Mouse (Mus musculus): ENCODE data around the gene Syn3. TPM values are rescaled to one million over a fixed set of nuclear protein-coding genes. Genes with fewer than 3 reads are reported as not detected.

The Syn3 gene
- polyA plus RNA-seq, 1 experiment from 2014 or later = 2.1 TPM

GRCm38 (mm10) chr10:86218984-86219383, 279.7 kb downstream of the Syn3 start:
- ATAC-seq = peak; percentile 87
- H3K27me3 ChIP-seq = no peaks in the 10 kb centered on the region
- CTCF ChIA-PET = interaction anchor here (0.8 kb wide), 1 partner anchor 23 kb away, joined by 3 read pairs; no protein-coding TSS in a partner anchor
- POLR2A ChIA-PET = interaction anchor here (1.3 to 1.4 kb wide), 2 partner anchors 23 to 82 kb away, joined by 3 to 5 read pairs; partner anchors contain the start of gene Timp3
- DNase-seq (ENCODE audit: low read depth, low spot score) = peak; percentile 71
- in situ Hi-C loops (cut with MboI; ENCODE audit: low pct_unique_long_range_greater_than_20kb) = no loop called here
- TF ChIP-seq CTCF (IDR thresholded peaks at IDR 0.05) = no peak

GRCm38 (mm10) chr10:86216836-86217235, 281.9 kb downstream of the Syn3 start:
- in situ Hi-C loops (cut with MboI; ENCODE audit: low pct_unique_long_range_greater_than_20kb) = no loop called here
- no peak for ATAC-seq
- no peak for TF ChIP-seq CTCF (IDR thresholded peaks at IDR 0.05)
- POLR2A ChIA-PET = interaction anchor here (0.9 to 1.1 kb wide), 2 partner anchors 14 to 55 kb away, joined by 4 to 5 read pairs; no protein-coding TSS in a partner anchor
- CTCF ChIA-PET = no interaction called here
- DNase-seq (ENCODE audit: low read depth, low spot score) = no peak
- no peaks in the 10 kb centered on the region for H3K27me3 ChIP-seq

GRCm38 (mm10) chr10:86212062-86212461, 286.6 kb downstream of the Syn3 start:
- in situ Hi-C loops (cut with MboI; ENCODE audit: low pct_unique_long_range_greater_than_20kb) = no loop called here
- no peak for DNase-seq (ENCODE audit: low read depth, low spot score)

GRCm38 (mm10) chr10:86203915-86204314, 294.8 kb downstream of the Syn3 start:
- peak; percentile 8 for ATAC-seq
- ChIA-PET CTCF (interaction anchor here (1.6 kb wide), 1 partner anchor 25 kb away, joined by 4 read pairs; no protein-coding TSS in a partner anchor), POLR2A (interaction anchor here (0.7 to 1.3 kb wide), 3 partner anchors 12 to 97 kb away, joined by 3 to 4 read pairs (median 3); no protein-coding TSS in a partner anchor)
- DNase-seq (ENCODE audit: low read depth, low spot score) = peak; percentile 55
- in situ Hi-C loops (cut with MboI; ENCODE audit: low pct_unique_long_range_greater_than_20kb) = no loop called here
- no peaks in the 10 kb centered on the region for H3K27me3 ChIP-seq
- no peak for TF ChIP-seq CTCF (IDR thresholded peaks at IDR 0.05)

More at GRCm38 (mm10) chr10:86212062-86212461, 286.6 kb downstream of the Syn3 start:
- CTCF ChIA-PET = interaction anchor here (0.8 to 3.5 kb wide), 2 partner anchors 10 to 15 kb away, joined by 3 to 16 read pairs; no protein-coding TSS in a partner anchor
- no peaks in the 10 kb centered on the region for H3K27me3 ChIP-seq
- POLR2A ChIA-PET = interaction anchor here (1.1 kb wide), 1 partner anchor 11 kb away, joined by 3 read pairs; no protein-coding TSS in a partner anchor
- TF ChIP-seq CTCF (IDR thresholded peaks at IDR 0.05) = no peak
- no peak for ATAC-seq

- peak; percentile 48 for DNase-seq (ENCODE audit: low read depth, low spot score)
- ATAC-seq = peak; percentile 51
- H3K27me3 ChIP-seq = no peaks in the 10 kb centered on the region
- no peak for TF ChIP-seq CTCF (IDR thresholded peaks at IDR 0.05)
- CTCF ChIA-PET = interaction anchor here (1.6 to 4.1 kb wide), 2 partner anchors 8 to 25 kb away, joined by 4 to 16 read pairs; no protein-coding TSS in a partner anchor
- POLR2A ChIA-PET = interaction anchor here (0.7 to 1.3 kb wide), 3 partner anchors 13 to 98 kb away, joined by 3 to 4 read pairs (median 3); no protein-coding TSS in a partner anchor
- in situ Hi-C loops (cut with MboI; ENCODE audit: low pct_unique_long_range_greater_than_20kb) = no loop called here
Observed at GRCm38 (mm10) chr10:86203175-86203574, 295.5 kb downstream of the Syn3 start.

GRCm38 (mm10) chr10:86201826-86202225, 296.9 kb downstream of the Syn3 start:
- DNase-seq (ENCODE audit: low read depth, low spot score) = no peak
- POLR2A ChIA-PET = interaction anchor here (0.6 kb wide), 1 partner anchor 86 kb away, joined by 3 read pairs; no protein-coding TSS in a partner anchor
- no peak for ATAC-seq
- CTCF ChIA-PET = interaction anchor here (4.1 kb wide), 1 partner anchor 9 kb away, joined by 16 read pairs; no protein-coding TSS in a partner anchor
- in situ Hi-C loops (cut with MboI; ENCODE audit: low pct_unique_long_range_greater_than_20kb) = no loop called here
- H3K27me3 ChIP-seq = no peaks in the 10 kb centered on the region
- no peak for TF ChIP-seq CTCF (IDR thresholded peaks at IDR 0.05)

GRCm38 (mm10) chr10:86201006-86201405, 297.7 kb downstream of the Syn3 start:
- ChIA-PET CTCF (interaction anchor here (4.1 kb wide), 1 partner anchor 10 kb away, joined by 16 read pairs; no protein-coding TSS in a partner anchor), POLR2A (interaction anchor here (0.6 to 1.5 kb wide), 2 partner anchors 87 to 100 kb away, joined by 3 read pairs; no protein-coding TSS in a partner anchor)
- H3K27me3 ChIP-seq = no peaks in the 10 kb centered on the region
- ATAC-seq (no peak), DNase-seq (ENCODE audit: low read depth, low spot score) (no peak)
- TF ChIP-seq CTCF (IDR thresholded peaks at IDR 0.05) = no peak
- in situ Hi-C loops (cut with MboI; ENCODE audit: low pct_unique_long_range_greater_than_20kb) = no loop called here

- in situ Hi-C loops (cut with MboI; ENCODE audit: low pct_unique_long_range_greater_than_20kb) = no loop called here
- POLR2A ChIA-PET = no interaction called here
- CTCF ChIA-PET = interaction anchor here (0.8 to 1.9 kb wide), 4 partner anchors 8 to 29 kb away, joined by 3 to 4 read pairs (median 3); no protein-coding TSS in a partner anchor
- DNase-seq (ENCODE audit: low read depth, low spot score) = no peak
- no peaks in the 10 kb centered on the region for H3K27me3 ChIP-seq
- no peak for TF ChIP-seq CTCF (IDR thresholded peaks at IDR 0.05)
- ATAC-seq = no peak
Observed at GRCm38 (mm10) chr10:86196414-86197025, 302.2 kb downstream of the Syn3 start.

- in situ Hi-C loops (cut with MboI; ENCODE audit: low pct_unique_long_range_greater_than_20kb) = no loop called here
- DNase-seq (ENCODE audit: low read depth, low spot score) (no peak), ATAC-seq (no peak)
- ChIA-PET POLR2A (no interaction called here), CTCF (interaction anchor here (0.8 to 0.9 kb wide), 2 partner anchors 25 to 109 kb away, joined by 3 read pairs; no protein-coding TSS in a partner anchor)
- no peak for TF ChIP-seq CTCF (IDR thresholded peaks at IDR 0.05)
- H3K27me3 ChIP-seq = no peaks in the 10 kb centered on the region
Observed at GRCm38 (mm10) chr10:86194722-86195121, 304.0 kb downstream of the Syn3 start.

GRCm38 (mm10) chr10:86193863-86194434, 304.7 kb downstream of the Syn3 start:
- DNase-seq (ENCODE audit: low read depth, low spot score) (no peak), ATAC-seq (no peak)
- in situ Hi-C loops (cut with MboI; ENCODE audit: low pct_unique_long_range_greater_than_20kb) = no loop called here
- CTCF ChIA-PET = no interaction called here
- TF ChIP-seq CTCF (IDR thresholded peaks at IDR 0.05) = no peak
- POLR2A ChIA-PET = interaction anchor here (0.7 kb wide), 1 partner anchor 20 kb away, joined by 3 read pairs; no protein-coding TSS in a partner anchor
- no peaks in the 10 kb centered on the region for H3K27me3 ChIP-seq
